8 mouse cellular contexts compared by ENCODE assay signal in the genomic region with DNA sequence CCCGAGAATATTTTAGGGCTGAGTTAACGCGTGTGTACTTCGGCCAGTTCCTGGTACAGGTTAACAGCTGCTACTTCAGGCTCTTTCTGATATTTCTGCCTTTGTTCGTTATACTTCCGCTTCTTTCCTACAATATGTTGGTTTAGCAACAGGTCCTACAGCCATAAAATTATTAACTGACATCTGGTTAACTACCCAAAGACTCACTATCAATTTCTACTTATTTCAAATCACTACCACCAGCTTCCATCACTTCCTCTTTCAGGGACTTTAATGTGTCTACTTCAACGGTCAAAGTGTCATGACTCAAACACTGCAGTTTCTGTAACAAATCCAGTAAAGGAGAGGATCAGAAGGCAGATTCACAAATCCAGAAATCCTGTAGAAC. TPM values are rescaled to one million over a fixed set of nuclear protein-coding genes. Genes with fewer than 3 reads are reported as not detected.
A peak's percentile ranks its signal among the peaks of the same experiment; 100 is the strongest.
DNase-seq lines count a peak whose midpoint lies in the region; ATAC-seq lines count a peak whose summit lies in the region.

No protein-coding gene starts in this region.

- no peak for DNase-seq in lung, postnatal 10 days
- no peak for DNase-seq in forebrain, embryonic 11.5 days (ENCODE audit: low spot score)
- DNase-seq in liver, embryonic 11.5 days (ENCODE audit: low spot score) = no peak
- no peak for DNase-seq in urinary bladder, postnatal 25 days (ENCODE audit: low spot score)
- no peak for DNase-seq in cerebellum, postnatal 36 days
- DNase-seq in testis, postnatal 10 days (ENCODE audit: low spot score) = no peak

- ATAC-seq in lung, embryonic 16.5 days (ENCODE audit: low read depth) = peak; percentile 24
- peak; percentile 19 for ATAC-seq in forebrain, embryonic 11.5 days (replicated peaks; ENCODE audit: low FRiP score)
- peak; percentile 16 for ATAC-seq in liver, embryonic 11.5 days (replicated peaks; ENCODE audit: low FRiP score)
- no peak for ATAC-seq in stomach, embryonic 15.5 days (ENCODE audit: insufficient read depth, low FRiP score, low read depth)

- H3K9ac ChIP-seq in lung, embryonic 16.5 days (ENCODE audit: low read length) = peak overlapping the region; percentile 95
- H3K9ac ChIP-seq in forebrain, embryonic 11.5 days (ENCODE audit: low read length) = peak overlapping the region; percentile 94
- H3K9ac ChIP-seq in liver, embryonic 11.5 days (ENCODE audit: low read depth, low read length) = peak overlapping the region; percentile 85; the same call in 1 of the 2 replicates
- no peak overlapping the region for H3K9ac ChIP-seq in stomach, embryonic 15.5 days

- H3K4me3 ChIP-seq in lung, embryonic 16.5 days (ENCODE audit: low read length) = peak overlapping the region; percentile 95
- H3K4me3 ChIP-seq in forebrain, embryonic 11.5 days (ENCODE audit: low read depth, low read length) = peak overlapping the region; percentile 84
- H3K4me3 ChIP-seq in liver, embryonic 11.5 days (ENCODE audit: low read depth, low read length) = peak overlapping the region; percentile 80
- peak overlapping the region; percentile 88 for H3K4me3 ChIP-seq in stomach, embryonic 15.5 days (replicated peaks)

- H3K27ac ChIP-seq in lung, embryonic 16.5 days (ENCODE audit: low read length) = peak overlapping the region; percentile 96
- peak overlapping the region; percentile 96; the same call in 1 of the 2 replicates for H3K27ac ChIP-seq in forebrain, embryonic 11.5 days (ENCODE audit: low read depth, low read length)
- H3K27ac ChIP-seq in liver, embryonic 11.5 days (ENCODE audit: low read depth, low read length) = peak overlapping the region; percentile 96; the same call in 1 of the 2 replicates
- peak overlapping the region; percentile 98 for H3K27ac ChIP-seq in stomach, embryonic 15.5 days

- H3K36me3 ChIP-seq in lung, embryonic 16.5 days (ENCODE audit: control insufficient read depth, insufficient read depth, low read length) = no peaks in the 10 kb centered on the region
- no peaks in the 10 kb centered on the region for H3K36me3 ChIP-seq in forebrain, embryonic 11.5 days (ENCODE audit: control insufficient read depth, insufficient read depth, low read length)
- H3K36me3 ChIP-seq in liver, embryonic 11.5 days (ENCODE audit: control insufficient read depth, insufficient read depth, low read length) = no peaks in the 10 kb centered on the region; the same call in 1 of the 2 replicates
- H3K36me3 ChIP-seq in stomach, embryonic 15.5 days = no peaks in the 10 kb centered on the region

- H3K9me3 ChIP-seq in lung, embryonic 16.5 days (ENCODE audit: control insufficient read depth, low read length) = no peaks in the 10 kb centered on the region
- H3K9me3 ChIP-seq in forebrain, embryonic 11.5 days (ENCODE audit: control insufficient read depth, low read length) = no peaks in the 10 kb centered on the region
- no peaks in the 10 kb centered on the region for H3K9me3 ChIP-seq in liver, embryonic 11.5 days (ENCODE audit: control insufficient read depth, low read length)
- no peaks in the 10 kb centered on the region for H3K9me3 ChIP-seq in stomach, embryonic 15.5 days

- peaks cover 7% of the 10 kb centered on the region; the same call in 1 of the 2 replicates for H3K4me1 ChIP-seq in lung, embryonic 16.5 days (replicated peaks; ENCODE audit: control insufficient read depth, insufficient read depth, low read length)
- no peaks in the 10 kb centered on the region for H3K4me1 ChIP-seq in forebrain, embryonic 11.5 days (replicated peaks; ENCODE audit: control insufficient read depth, insufficient read depth, low read length)
- no peaks in the 10 kb centered on the region for H3K4me1 ChIP-seq in liver, embryonic 11.5 days (replicated peaks; ENCODE audit: control insufficient read depth, insufficient read depth, low read length)
- no peaks in the 10 kb centered on the region for H3K4me1 ChIP-seq in stomach, embryonic 15.5 days

- H3K27me3 ChIP-seq in lung, embryonic 16.5 days (ENCODE audit: control insufficient read depth, insufficient read depth, low read depth, low read length) = no peaks in the 10 kb centered on the region
- H3K27me3 ChIP-seq in forebrain, embryonic 11.5 days (ENCODE audit: control insufficient read depth, insufficient read depth, low read length) = no peaks in the 10 kb centered on the region
- H3K27me3 ChIP-seq in liver, embryonic 11.5 days (replicated peaks; ENCODE audit: control insufficient read depth, insufficient read depth, low read length) = no peaks in the 10 kb centered on the region
- no peaks in the 10 kb centered on the region for H3K27me3 ChIP-seq in stomach, embryonic 15.5 days (replicated peaks)

- peak overlapping the region; percentile 87 for H3K4me2 ChIP-seq in lung, embryonic 16.5 days (ENCODE audit: low read depth, low read length)
- H3K4me2 ChIP-seq in forebrain, embryonic 11.5 days (ENCODE audit: low read depth, low read length, severe bottlenecking) = peak overlapping the region; percentile 69
- H3K4me2 ChIP-seq in liver, embryonic 11.5 days = peak overlapping the region; percentile 76
- peak overlapping the region; percentile 72 for H3K4me2 ChIP-seq in stomach, embryonic 15.5 days

- 34% methylated on average over 7 of the region's 7 CpGs for WGBS in lung, embryonic 16.5 days
- 60% methylated on average over 7 of the region's 7 CpGs for WGBS in forebrain, embryonic 11.5 days
- 38% methylated on average over 7 of the region's 7 CpGs for WGBS in liver, embryonic 11.5 days
- WGBS in stomach, embryonic 15.5 days = 25% methylated on average over 7 of the region's 7 CpGs

RNA-seq across cellular contexts. Expression of a gene that starts 0.4 kb away (rescaled TPM):
- 87.4 and 90.8 TPM in 2 replicates for polyA plus RNA-seq in lung, embryonic 16.5 days (2015; fragmentation: Nextera tagmentation; extraction: Ambion mirVana)
- 83.3 and 88.6 TPM in 2 replicates for polyA plus RNA-seq in forebrain, embryonic 11.5 days (2014; fragmentation: Nextera tagmentation; extraction: Ambion mirVana)
- polyA plus RNA-seq in liver, embryonic 11.5 days (2014; fragmentation: Nextera tagmentation; extraction: Ambion mirVana) = 42.6 and 53.1 TPM in 2 replicates
- polyA plus RNA-seq in stomach, embryonic 15.5 days (2015; fragmentation: Nextera tagmentation; extraction: Ambion mirVana) = 66.9 and 77.2 TPM in 2 replicates

RNA-seq across cellular contexts. Expression of a gene that starts 22.6 kb away (rescaled TPM):
- not detected in 2 replicates for polyA plus RNA-seq in lung, embryonic 16.5 days (2015; fragmentation: Nextera tagmentation; extraction: Ambion mirVana)
- polyA plus RNA-seq in forebrain, embryonic 11.5 days (2014; fragmentation: Nextera tagmentation; extraction: Ambion mirVana) = not detected in 2 replicates
- not detected in 2 replicates for polyA plus RNA-seq in liver, embryonic 11.5 days (2014; fragmentation: Nextera tagmentation; extraction: Ambion mirVana)
- polyA plus RNA-seq in stomach, embryonic 15.5 days (2015; fragmentation: Nextera tagmentation; extraction: Ambion mirVana) = 0.04 and 0.10 TPM in 2 replicates
